Mouse (Mus musculus): ENCODE results near the gene Arhgap15. TPM values are rescaled to one million over a fixed set of nuclear protein-coding genes. Genes with fewer than 3 reads are reported as not detected.

Gene Arhgap15
- polyA plus RNA-seq, 1 experiment from 2014 or later: 0.20 TPM

DNA sequence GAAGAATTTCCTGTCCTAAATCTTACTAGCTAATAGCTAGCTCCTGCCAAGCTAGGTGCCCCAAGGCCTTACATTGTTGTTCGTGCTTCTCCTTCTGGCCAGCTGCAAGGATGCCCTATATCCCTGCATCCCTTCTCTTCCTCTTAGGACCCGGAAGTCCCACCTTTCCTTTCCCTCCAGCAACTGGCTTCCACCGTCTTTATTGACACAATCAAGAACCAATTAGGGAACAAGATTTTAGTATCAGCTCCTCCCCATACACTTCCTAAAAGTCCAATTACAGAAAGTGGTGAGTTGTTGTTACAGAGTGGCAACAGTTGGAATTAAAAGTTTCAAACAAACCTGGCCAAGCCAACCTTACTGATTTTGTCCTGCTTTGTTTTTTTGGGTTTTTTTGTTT is 183.1 kb downstream of the Arhgap15 start:
- H3K27me3 ChIP-seq (ENCODE audit: control insufficient read depth, insufficient read depth, low read length): no peaks in the 10 kb centered on the region
- no peaks in the 10 kb centered on the region for H3K36me3 ChIP-seq (ENCODE audit: control insufficient read depth, insufficient read depth, low read length)
- no peak overlapping the region for H3K4me3 ChIP-seq (ENCODE audit: low read depth, low read length)
- no peak overlapping the region for H3K9ac ChIP-seq (ENCODE audit: low read length)
- no peak for DNase-seq (ENCODE audit: low spot score)
- H3K4me2 ChIP-seq (ENCODE audit: low read depth, low read length, severe bottlenecking): no peak overlapping the region
- H3K4me1 ChIP-seq (replicated peaks; ENCODE audit: control insufficient read depth, insufficient read depth, low read length): no peaks in the 10 kb centered on the region
- no peaks in the 10 kb centered on the region for H3K9me3 ChIP-seq (ENCODE audit: control insufficient read depth, low read length)
- WGBS: 89% methylated on average over 3 of the region's 3 CpGs
- H3K27ac ChIP-seq (ENCODE audit: low read depth, low read length): no peak overlapping the region
- ATAC-seq (replicated peaks; ENCODE audit: low FRiP score): no peak

- H3K4me1 ChIP-seq (replicated peaks; ENCODE audit: control insufficient read depth, insufficient read depth, low read length): no peaks in the 10 kb centered on the region
- DNase-seq (ENCODE audit: low spot score): no peak
- ATAC-seq (replicated peaks; ENCODE audit: low FRiP score): no peak
- WGBS: 92% methylated on average over 5 of the region's 5 CpGs
- no peak overlapping the region for H3K4me3 ChIP-seq (ENCODE audit: low read depth, low read length)
- no peak overlapping the region for H3K9ac ChIP-seq (ENCODE audit: low read length)
- no peak overlapping the region for H3K4me2 ChIP-seq (ENCODE audit: low read depth, low read length, severe bottlenecking)
- H3K36me3 ChIP-seq (ENCODE audit: control insufficient read depth, insufficient read depth, low read length): no peaks in the 10 kb centered on the region
- no peaks in the 10 kb centered on the region for H3K27me3 ChIP-seq (ENCODE audit: control insufficient read depth, insufficient read depth, low read length)
- H3K27ac ChIP-seq (ENCODE audit: low read depth, low read length): no peak overlapping the region
- H3K9me3 ChIP-seq (ENCODE audit: control insufficient read depth, low read length): no peaks in the 10 kb centered on the region
These were observed 190.6 kb downstream of the Arhgap15 start for GRCm38 (mm10) chr2:43939196-43939595.

DNA sequence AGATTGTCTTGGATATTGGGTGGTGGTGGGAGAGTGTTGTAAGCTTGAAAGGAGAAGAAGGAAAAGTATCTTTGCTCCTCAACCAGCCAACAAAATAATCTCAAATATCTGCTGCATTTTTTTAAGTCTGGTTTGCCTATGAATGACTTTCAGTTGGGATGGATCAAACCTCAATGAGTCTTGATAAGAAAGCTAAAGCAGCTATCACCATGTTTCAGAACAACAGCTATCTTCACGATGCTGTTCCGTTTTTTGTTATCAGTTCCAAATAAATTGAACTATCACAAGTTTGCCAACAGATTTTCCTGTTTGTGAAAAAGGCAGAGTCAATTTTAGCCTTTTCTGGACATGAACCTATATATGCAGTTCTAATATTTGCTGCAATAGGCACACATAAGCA is 197.1 kb downstream of the Arhgap15 start:
- H3K4me1 ChIP-seq (replicated peaks; ENCODE audit: control insufficient read depth, insufficient read depth, low read length): no peaks in the 10 kb centered on the region
- ATAC-seq (replicated peaks; ENCODE audit: low FRiP score): no peak
- no peaks in the 10 kb centered on the region for H3K27me3 ChIP-seq (ENCODE audit: control insufficient read depth, insufficient read depth, low read length)
- WGBS: 93% methylated on average over 2 of the region's 2 CpGs
- no peak for DNase-seq (ENCODE audit: low spot score)
- no peak overlapping the region for H3K9ac ChIP-seq (ENCODE audit: low read length)
- H3K9me3 ChIP-seq (ENCODE audit: control insufficient read depth, low read length): no peaks in the 10 kb centered on the region
- no peaks in the 10 kb centered on the region for H3K36me3 ChIP-seq (ENCODE audit: control insufficient read depth, insufficient read depth, low read length)
- H3K27ac ChIP-seq (ENCODE audit: low read depth, low read length): no peak overlapping the region
- H3K4me3 ChIP-seq (ENCODE audit: low read depth, low read length): no peak overlapping the region
- H3K4me2 ChIP-seq (ENCODE audit: low read depth, low read length, severe bottlenecking): no peak overlapping the region

- Histone ChIP-seq H3K27ac (ENCODE audit: low read depth, low read length) (no peak overlapping the region), H3K36me3 (ENCODE audit: control insufficient read depth, insufficient read depth, low read length) (no peaks in the 10 kb centered on the region), H3K4me2 (ENCODE audit: low read depth, low read length, severe bottlenecking) (no peak overlapping the region), H3K4me1 (replicated peaks; ENCODE audit: control insufficient read depth, insufficient read depth, low read length) (no peaks in the 10 kb centered on the region), H3K27me3 (ENCODE audit: control insufficient read depth, insufficient read depth, low read length) (no peaks in the 10 kb centered on the region), H3K4me3 (ENCODE audit: low read depth, low read length) (no peak overlapping the region), H3K9ac (ENCODE audit: low read length) (no peak overlapping the region), H3K9me3 (ENCODE audit: control insufficient read depth, low read length) (no peaks in the 10 kb centered on the region)
- WGBS: 90% methylated on average over 13 of the region's 13 CpGs
- ATAC-seq (replicated peaks; ENCODE audit: low FRiP score): no peak
- DNase-seq (ENCODE audit: low spot score): no peak
These were observed 201.3 kb downstream of the Arhgap15 start for GRCm38 (mm10) chr2:43949775-43950492.

DNA sequence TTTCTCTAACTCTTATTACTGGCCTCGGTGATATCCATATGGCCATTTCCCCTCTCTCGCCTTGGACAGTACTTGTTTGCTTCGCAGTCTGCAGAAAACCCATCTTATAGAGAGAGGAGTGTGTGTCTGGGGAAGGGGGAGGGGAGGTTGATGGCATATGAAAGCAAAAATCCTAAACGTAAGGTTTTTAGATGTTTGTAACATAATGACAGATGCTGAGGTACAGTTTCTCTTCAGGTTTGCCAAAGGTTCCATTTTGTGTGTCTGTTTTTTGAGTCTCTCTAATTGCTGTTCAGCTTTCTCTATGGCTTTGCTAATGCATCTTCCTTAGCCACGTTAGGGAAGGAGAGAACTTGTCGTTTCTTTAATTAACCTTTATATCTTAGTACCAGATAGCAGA is 202.1 kb downstream of the Arhgap15 start:
- H3K36me3 ChIP-seq (ENCODE audit: control insufficient read depth, insufficient read depth, low read length): no peaks in the 10 kb centered on the region
- H3K4me2 ChIP-seq (ENCODE audit: low read depth, low read length, severe bottlenecking): no peak overlapping the region
- H3K27me3 ChIP-seq (ENCODE audit: control insufficient read depth, insufficient read depth, low read length): no peaks in the 10 kb centered on the region
- DNase-seq (ENCODE audit: low spot score) (no peak), ATAC-seq (replicated peaks; ENCODE audit: low FRiP score) (no peak)
- H3K27ac ChIP-seq (ENCODE audit: low read depth, low read length): no peak overlapping the region
- no peaks in the 10 kb centered on the region for H3K9me3 ChIP-seq (ENCODE audit: control insufficient read depth, low read length)
- no peaks in the 10 kb centered on the region for H3K4me1 ChIP-seq (replicated peaks; ENCODE audit: control insufficient read depth, insufficient read depth, low read length)
- 81% methylated on average over 6 of the region's 6 CpGs for WGBS
- H3K4me3 ChIP-seq (ENCODE audit: low read depth, low read length): no peak overlapping the region
- H3K9ac ChIP-seq (ENCODE audit: low read length): no peak overlapping the region

DNA sequence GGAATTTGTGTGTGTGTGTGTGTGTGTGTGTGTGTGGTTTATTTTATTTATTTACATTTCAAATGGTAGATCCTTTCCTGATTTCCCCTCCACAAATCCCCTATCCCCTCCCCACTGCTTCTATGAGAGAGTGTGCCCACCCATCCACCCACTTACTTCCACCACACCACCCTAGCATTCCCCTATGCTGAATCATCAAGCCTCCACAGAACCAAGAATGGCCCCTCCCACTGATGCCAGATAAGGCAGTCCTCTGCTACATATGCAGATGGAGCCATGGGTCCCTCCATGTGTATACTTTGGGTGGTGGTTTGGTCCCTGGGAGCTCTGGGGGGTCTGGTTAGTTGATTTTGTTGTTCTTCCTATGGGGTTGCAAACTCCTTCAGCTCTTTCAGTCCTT is 210.6 kb downstream of the Arhgap15 start:
- no peak overlapping the region for H3K4me3 ChIP-seq (ENCODE audit: low read depth, low read length)
- H3K27me3 ChIP-seq (ENCODE audit: control insufficient read depth, insufficient read depth, low read length): no peaks in the 10 kb centered on the region
- no peak overlapping the region for H3K4me2 ChIP-seq (ENCODE audit: low read depth, low read length, severe bottlenecking)
- ATAC-seq (replicated peaks; ENCODE audit: low FRiP score): no peak
- no peaks in the 10 kb centered on the region for H3K9me3 ChIP-seq (ENCODE audit: control insufficient read depth, low read length)
- H3K9ac ChIP-seq (ENCODE audit: low read length): no peak overlapping the region
- no peaks in the 10 kb centered on the region for H3K4me1 ChIP-seq (replicated peaks; ENCODE audit: control insufficient read depth, insufficient read depth, low read length)
- H3K36me3 ChIP-seq (ENCODE audit: control insufficient read depth, insufficient read depth, low read length): no peaks in the 10 kb centered on the region
- DNase-seq (ENCODE audit: low spot score): no peak
- H3K27ac ChIP-seq (ENCODE audit: low read depth, low read length): no peak overlapping the region

- no peak for ATAC-seq (replicated peaks; ENCODE audit: low FRiP score)
- Histone ChIP-seq H3K36me3 (ENCODE audit: control insufficient read depth, insufficient read depth, low read length) (no peaks in the 10 kb centered on the region), H3K9me3 (ENCODE audit: control insufficient read depth, low read length) (no peaks in the 10 kb centered on the region), H3K27me3 (ENCODE audit: control insufficient read depth, insufficient read depth, low read length) (no peaks in the 10 kb centered on the region), H3K9ac (ENCODE audit: low read length) (no peak overlapping the region), H3K4me1 (replicated peaks; ENCODE audit: control insufficient read depth, insufficient read depth, low read length) (no peaks in the 10 kb centered on the region), H3K4me2 (ENCODE audit: low read depth, low read length, severe bottlenecking) (no peak overlapping the region), H3K4me3 (ENCODE audit: low read depth, low read length) (no peak overlapping the region), H3K27ac (ENCODE audit: low read depth, low read length) (no peak overlapping the region)
- DNase-seq (ENCODE audit: low spot score): no peak
- 84% methylated on average over 5 of the region's 5 CpGs for WGBS
These were observed 213.8 kb downstream of the Arhgap15 start for GRCm38 (mm10) chr2:43962466-43962865.

GRCm38 (mm10) chr2:43968581-43968980 is 220.0 kb downstream of the Arhgap15 start:
- no peak for ATAC-seq (replicated peaks; ENCODE audit: low FRiP score)
- H3K27me3 ChIP-seq (ENCODE audit: control insufficient read depth, insufficient read depth, low read length): no peaks in the 10 kb centered on the region
- H3K4me1 ChIP-seq (replicated peaks; ENCODE audit: control insufficient read depth, insufficient read depth, low read length): no peaks in the 10 kb centered on the region
- no peaks in the 10 kb centered on the region for H3K36me3 ChIP-seq (ENCODE audit: control insufficient read depth, insufficient read depth, low read length)
- DNase-seq (ENCODE audit: low spot score): no peak
- H3K9ac ChIP-seq (ENCODE audit: low read length): no peak overlapping the region
- no peak overlapping the region for H3K27ac ChIP-seq (ENCODE audit: low read depth, low read length)
- WGBS: 67% methylated on average over 4 of the region's 4 CpGs
- no peaks in the 10 kb centered on the region for H3K9me3 ChIP-seq (ENCODE audit: control insufficient read depth, low read length)
- no peak overlapping the region for H3K4me2 ChIP-seq (ENCODE audit: low read depth, low read length, severe bottlenecking)
- H3K4me3 ChIP-seq (ENCODE audit: low read depth, low read length): no peak overlapping the region

DNA sequence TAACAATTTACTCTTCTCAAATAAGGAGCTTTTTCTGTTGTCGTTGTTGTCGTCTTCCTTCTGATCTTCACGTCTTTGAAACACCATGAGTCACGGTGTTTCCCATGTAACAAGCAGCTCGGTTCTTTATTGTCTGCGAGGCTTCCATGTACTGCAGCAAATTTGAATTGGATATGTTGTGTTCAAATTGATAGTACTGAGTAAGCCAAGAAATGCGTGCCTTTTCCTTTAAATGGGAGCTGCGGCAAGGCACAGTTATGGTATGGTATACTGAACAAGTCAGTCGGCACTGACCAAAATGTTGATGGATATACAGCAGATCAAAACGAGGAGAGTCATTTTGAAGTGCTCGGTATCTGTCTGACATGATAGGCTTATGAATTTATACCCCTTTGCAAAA is 229.1 kb downstream of the Arhgap15 start:
- Histone ChIP-seq H3K9ac (ENCODE audit: low read length) (no peak overlapping the region), H3K4me1 (replicated peaks; ENCODE audit: control insufficient read depth, insufficient read depth, low read length) (no peaks in the 10 kb centered on the region), H3K4me2 (ENCODE audit: low read depth, low read length, severe bottlenecking) (no peak overlapping the region), H3K9me3 (ENCODE audit: control insufficient read depth, low read length) (no peaks in the 10 kb centered on the region), H3K4me3 (ENCODE audit: low read depth, low read length) (no peak overlapping the region), H3K36me3 (ENCODE audit: control insufficient read depth, insufficient read depth, low read length) (no peaks in the 10 kb centered on the region), H3K27me3 (ENCODE audit: control insufficient read depth, insufficient read depth, low read length) (no peaks in the 10 kb centered on the region), H3K27ac (ENCODE audit: low read depth, low read length) (no peak overlapping the region)
- DNase-seq (ENCODE audit: low spot score) (no peak), ATAC-seq (replicated peaks; ENCODE audit: low FRiP score) (no peak)
- WGBS: 90% methylated on average over 11 of the region's 11 CpGs

All from forebrain, embryonic 11.5 days (tissue).